Mouse (Mus musculus) cerebellum, postnatal 10 days (tissue): Measurements from ENCODE around the gene Bbc3.
A peak's percentile ranks its signal among the peaks of the same experiment; 100 is the strongest.

ENCODE experiments used
- DNase-seq, 2 experiments: peaks; one replicate each; pipeline ENCODE4 v3.0.0; 2021; ENCODE audit warnings: mixed read lengths in 2 of 2

Bbc3 gene

DNA sequence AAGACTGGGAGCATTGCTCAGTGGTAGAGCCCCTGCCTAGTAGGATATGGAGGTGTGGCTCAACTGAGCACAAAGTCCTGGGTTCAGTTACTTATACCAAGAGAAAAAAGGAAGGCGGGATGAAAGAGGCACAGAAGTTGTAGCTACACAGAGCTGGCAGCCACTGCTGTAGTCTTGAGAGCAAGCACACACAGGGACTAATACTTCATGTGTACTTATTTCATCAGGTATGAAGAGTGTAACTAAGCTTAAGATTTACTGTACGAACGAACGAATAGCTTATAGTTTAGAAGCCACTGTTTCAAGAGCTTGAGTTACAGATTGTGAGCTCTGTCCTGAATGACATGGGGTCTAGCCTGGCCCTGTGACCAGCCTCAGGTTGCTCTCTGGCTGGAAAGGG lies 11.0 kb downstream of the Bbc3 start:
- DNase-seq = no peak

DNA sequence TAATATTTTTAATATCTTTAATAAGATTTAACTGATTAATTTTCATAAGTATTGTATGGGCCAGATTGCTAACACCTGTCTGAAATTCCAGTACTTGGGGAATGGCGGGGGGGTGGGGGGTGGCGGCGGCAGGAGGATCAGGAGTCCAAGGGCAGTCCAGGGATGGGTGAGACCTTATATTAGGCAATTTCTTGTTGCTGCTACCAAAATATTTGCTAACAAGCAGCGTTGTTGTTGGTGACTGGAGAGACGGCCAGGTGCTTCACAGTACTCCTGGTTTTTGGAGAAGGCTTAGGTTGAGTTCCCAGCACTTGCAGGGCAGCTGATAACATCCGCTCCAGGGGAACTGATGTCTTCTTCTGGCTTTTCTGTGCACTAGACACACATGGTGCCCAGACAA lies 12.3 kb downstream of the Bbc3 start:
- DNase-seq = no peak

DNA sequence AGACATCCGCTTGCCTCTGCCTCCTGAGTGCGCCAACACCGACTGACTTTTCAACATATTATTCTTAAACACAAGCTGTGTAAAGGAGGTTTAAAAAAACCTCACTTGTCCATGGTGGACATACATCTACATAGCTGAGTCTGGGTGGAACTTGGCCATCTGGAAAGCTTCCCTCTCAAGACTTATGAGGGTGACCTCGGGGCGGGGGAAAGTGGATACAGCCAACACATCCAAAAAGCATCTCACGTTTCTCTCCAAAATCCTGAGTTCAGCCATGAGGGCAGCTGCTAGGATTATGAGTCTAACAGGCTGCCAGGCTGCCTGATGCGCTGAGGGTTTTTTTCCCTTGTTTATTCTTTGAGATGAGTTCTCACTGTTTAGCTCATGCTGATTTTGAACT lies 16.5 kb downstream of the Bbc3 start:
- no peak for DNase-seq

DNA sequence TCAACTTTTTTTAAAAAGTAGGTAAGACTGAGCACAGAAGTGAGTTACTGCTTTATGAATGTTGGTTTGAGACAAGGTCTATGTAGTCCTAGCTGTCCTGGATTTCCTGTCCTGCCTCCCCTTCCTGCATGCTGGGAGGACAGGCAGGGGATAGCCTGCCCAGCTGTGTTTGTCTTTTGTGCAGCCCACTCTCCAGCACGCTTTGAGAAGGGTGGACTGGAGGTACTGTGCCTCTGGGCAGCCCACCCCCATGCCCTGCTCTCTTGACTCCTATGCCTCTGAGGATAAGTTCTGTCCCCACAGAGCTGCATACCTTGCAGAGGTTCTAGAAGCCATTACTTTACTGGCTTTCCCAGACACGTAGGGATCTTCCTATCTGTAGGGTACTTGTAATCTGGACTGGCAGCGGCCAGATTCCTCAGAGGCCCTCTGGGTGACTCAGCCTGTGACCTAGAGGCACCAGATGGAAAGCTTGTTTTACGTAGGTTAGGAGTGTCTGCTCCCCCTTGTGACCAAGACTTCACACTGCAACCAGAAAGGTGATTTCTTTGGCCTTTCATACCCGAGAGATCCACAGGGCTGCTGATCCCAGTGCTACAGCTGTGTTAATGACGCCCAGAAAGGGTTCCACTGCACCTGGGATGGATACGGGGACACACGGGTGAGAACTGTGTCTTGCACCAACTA lies 17.9 kb downstream of the Bbc3 start:
- DNase-seq = peak; percentile 74 to 82

DNA sequence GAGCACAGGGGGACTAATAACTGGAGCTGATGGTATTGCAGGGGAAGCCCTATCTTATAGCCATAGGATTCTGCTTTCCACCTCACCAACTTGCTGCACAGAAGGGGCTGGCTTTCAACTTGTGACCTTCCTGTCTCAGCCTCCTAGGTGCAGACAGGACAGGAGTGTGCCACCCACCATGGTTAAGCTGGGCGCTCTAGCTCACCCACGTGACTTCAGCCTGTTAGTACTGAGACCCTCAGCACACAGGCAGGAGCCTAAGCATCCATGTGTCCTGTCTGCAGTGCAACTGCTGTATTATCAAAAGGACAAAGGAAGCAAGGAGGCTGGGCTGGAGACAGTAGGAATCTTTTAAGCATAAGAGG lies 18.4 kb downstream of the Bbc3 start:
- DNase-seq = no peak

DNA sequence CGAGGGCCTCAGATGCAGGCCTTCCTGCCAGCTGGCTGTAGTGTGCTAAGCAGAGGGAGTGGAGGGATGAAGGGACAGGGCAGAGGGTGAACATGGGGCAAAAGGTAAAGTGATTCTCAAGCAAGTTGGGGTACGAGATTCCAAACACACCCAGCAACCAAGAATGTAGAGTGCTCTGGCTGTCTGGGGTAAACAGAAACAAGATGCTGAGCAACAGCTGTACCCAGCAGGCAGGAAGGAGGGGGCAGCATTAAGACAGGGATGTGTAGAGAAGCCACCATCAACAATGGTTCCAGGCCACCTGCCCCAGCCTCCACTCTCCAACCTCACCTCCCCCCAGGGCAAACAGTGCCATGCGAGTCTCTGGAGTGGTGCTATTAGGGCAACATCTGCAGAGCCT lies 21.0 kb downstream of the Bbc3 start:
- no peak for DNase-seq

DNA sequence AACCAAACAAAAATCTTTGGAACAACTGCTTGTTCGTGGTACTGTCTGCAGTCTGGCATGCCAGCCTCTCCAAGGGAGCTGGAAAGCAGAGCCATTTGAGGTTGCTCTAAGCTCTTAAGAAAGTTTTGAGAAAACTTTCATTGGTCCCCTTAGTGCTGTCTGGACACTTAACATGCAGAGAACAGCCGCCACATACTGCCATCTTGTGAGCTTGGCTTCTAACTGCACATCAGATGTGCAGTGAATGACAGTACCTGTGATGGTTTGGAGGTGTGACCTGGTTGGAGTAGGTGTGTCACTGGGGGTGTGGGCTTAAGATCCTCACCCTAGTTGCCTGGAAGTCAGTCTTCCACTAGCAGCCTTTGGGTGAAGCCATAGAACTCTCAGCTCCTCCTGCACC lies 29.5 kb downstream of the Bbc3 start:
- DNase-seq = no peak

DNA sequence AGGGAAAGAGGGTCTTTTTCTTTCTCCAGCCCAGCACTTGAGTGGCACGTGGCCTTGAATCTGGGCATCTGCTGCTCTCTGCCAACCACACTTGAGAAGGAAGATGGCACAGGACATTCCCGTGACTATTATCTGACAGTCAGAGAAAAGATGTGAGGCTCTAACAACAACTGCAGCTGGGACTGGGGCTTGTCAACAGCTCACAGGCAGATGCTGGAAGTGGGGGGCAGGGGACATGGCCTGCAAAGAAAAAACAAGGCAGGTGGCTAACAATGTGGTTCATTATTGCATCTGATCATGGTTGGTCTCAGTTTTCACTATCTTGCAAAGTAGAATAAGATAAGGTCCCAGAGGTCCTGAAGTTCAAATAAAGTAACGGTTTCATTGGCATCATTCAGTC lies 36.4 kb downstream of the Bbc3 start:
- DNase-seq = no peak

DNA sequence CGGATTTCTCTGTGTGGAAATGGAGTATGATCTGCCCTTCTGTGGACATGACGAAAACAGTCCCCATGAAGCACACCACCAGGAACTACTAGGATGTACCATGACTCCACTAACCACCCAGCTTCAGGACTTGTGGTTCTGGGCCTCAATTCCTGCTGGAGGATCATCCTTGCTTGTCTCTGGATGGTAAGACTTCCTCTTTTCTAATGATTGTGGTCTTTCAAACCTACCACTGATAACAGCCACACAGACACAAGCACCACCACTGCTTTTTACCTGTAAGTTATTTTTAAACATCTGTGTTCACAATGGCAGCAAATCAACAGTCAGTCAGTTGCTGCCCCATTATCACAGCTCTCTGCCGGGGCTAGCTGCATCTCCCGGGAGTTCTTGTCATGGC lies 37.1 kb downstream of the Bbc3 start:
- no peak for DNase-seq

DNA sequence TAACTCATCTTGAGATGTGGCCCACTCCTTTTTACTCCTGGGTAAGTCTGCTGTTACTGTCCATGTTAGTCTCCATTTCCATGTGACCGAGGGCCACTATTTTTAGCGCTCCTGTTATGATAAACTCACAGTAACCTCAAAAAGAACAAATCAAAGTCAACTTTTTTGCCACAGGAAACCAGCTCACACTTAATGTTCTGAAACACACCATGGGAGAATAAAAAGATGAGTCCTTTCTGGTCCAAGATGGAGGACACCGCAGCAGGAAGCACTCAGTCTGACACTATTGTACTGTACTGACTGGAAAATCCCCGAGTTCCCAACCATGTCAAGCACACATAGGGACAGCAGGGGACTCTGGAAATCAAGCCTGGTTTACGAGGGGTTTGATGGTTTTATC lies 41.8 kb downstream of the Bbc3 start:
- no peak for DNase-seq

DNA sequence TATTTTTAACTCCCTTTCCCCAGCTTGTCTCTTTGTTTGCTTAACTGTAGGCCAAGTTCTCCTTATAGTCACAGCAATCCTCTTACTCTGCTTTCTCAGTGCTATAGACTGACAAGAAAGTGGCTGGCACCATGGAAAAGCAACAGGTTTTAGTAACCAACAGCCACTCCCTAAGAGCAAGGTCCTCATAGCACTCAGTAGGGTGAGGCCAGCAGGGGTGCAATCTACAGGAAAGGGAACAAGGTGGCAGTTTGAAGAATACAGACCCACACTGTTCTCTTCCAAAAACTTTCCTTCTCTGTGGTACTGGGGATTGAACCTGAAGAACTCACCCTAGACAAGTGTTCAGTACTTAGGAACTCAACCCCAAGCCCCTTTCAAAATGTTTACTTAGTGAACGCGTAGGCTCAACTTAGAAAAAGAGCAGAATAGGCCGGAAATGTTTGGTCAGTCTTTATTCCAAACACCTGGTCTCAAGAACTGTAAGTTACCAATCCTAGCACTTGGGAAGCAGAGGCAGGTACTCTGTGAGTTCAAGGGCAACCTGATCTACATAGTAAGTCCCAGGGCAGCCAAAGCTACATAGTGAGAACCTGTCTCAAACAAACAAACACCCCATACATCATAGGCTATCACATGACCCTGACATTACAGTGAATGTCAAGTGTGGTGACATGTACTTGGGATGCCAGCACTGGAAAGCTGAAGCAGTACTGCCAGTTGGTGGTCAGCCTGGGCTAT lies 47.8 kb downstream of the Bbc3 start:
- DNase-seq = no peak

DNA sequence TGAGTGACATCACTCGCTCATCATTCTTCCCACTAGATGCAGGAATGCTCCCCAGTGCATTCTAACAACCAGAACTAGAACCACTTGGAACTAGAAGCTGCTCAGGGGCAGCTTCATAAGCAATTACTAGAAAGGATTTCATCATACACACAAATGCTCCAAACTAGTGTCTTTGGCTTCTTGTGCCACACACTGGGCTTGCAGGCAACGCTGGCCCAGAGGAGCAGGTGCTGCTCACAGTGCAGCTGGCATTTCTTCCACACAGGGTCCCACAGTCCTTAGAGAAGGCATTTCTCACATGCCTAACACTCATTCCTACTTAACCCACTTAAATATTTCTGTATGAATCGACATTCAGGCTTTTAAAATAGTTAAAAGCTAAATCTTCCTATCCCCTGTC lies 49.4 kb downstream of the Bbc3 start:
- no peak for DNase-seq

DNA sequence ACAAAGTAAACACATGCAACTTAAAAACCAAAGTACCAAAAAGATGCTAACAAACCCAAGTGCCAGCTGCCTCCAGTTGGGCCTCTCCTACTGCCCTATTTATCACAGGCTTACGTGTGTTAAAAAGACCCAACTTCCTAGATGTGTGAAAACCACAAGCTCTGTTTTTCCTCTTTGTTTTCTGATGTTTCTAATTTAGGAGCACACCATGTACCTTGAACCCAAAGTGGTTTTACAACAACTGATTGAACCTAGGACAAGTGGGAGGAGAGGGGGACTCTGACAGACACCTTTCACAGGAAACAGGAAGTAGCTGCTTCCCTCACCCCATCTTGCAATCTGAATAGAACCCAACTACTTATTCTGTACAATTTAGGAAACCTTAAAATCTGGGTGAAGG lies 56.1 kb downstream of the Bbc3 start:
- DNase-seq = no peak

DNA sequence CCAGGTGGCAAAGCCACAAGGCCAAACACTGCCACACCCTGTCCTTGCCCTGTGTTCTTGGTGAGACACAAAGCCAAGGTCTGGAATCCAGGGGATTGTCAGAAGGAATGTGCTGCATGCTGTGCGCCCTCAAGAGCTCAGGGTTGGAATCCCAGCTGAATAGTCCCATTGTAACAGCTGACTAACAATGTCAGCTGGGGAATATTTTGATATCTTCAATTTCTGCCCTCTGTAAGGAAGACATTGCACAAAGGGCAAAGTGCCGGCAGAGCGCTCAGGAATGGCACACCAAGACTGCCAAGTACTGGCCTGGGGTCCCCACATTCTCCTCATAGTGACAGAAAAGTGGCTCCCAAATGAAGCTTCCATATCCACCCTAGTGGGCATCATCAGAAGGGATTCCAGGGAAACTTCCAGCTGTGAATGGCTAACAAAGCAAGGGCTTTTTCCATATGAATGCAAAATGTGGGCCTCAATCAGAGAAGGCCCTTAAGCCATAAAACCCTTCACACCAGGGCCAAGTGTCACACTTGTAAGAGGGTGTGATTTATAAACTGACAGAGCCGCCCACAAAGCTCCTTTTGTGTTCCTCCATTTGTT lies 56.8 kb downstream of the Bbc3 start:
- no peak for DNase-seq

DNA sequence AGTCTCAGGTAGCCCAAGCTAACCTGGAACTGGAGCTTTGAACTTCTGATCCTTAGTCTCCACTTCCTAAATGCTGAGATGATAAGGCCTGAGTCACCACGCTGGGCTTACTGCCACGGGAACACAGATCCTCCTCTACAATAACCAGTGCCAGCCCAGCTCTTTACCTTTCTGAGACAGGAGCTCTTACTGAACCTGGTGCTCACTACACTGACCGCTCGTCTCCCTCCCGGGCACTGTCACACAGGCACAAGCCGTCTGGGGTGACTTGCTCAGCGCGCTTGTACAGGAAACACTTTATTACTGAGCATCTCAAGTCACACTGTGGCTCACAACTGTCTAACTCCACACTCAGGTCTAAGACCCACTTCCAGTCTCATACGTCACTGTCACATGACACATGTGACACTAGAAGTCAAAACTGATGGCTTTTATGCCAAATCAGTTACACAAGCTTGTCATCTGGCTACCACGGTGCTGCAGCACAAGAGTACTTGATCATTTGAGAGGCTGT lies 58.0 kb downstream of the Bbc3 start:
- DNase-seq = no peak

DNA sequence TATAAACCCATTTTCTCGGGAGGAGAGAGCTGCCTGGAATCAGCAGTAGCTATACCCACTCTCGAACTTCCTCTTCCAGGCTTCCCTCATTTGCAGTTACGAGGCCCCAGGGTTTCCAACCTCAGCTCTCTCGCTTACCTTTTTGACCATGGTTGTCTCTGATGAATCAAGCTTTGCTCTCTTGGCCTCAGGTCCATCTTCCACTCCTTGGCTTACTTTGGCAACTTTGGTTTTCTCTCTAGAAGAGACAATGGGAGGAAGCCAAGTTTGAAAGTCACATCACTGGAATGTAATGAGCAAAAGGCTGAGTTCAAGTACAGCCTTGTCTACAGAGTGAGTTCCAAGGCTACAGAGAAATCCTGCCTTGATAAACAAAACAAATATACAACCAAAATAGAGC lies 58.5 kb downstream of the Bbc3 start:
- DNase-seq = no peak
